Mouse (Mus musculus) liver, embryonic 14.5 days (tissue): ENCODE results near the gene Haus3.
A peak's percentile ranks its signal among the peaks of the same experiment; 100 is the strongest.

Experiments
- CTCF ChIP-seq: IDR thresholded peaks from 2 replicates; pipeline ENCODE4 v1.5.1; 2016; ENCODE audit warnings: antibody characterized with exemption, low read depth, control low read depth
- EP300 ChIP-seq: IDR thresholded peaks from 2 replicates; pipeline ENCODE4 v1.6.1; 2016; ENCODE audit warnings: antibody characterized with exemption, low read depth

- TF ChIP-seq EP300: 0 out of 2 replicates have a peak, but pooled peaks have one; percentile 7
- TF ChIP-seq CTCF: no peak
Observed at GRCm38 (mm10) chr5:34165793-34166192, 3.5 kb downstream of the Haus3 start.
